Mouse (Mus musculus) frontal cortex, adult 2 months (tissue): Measurements from ENCODE around the gene Trappc4. TPM values are rescaled to one million over a fixed set of nuclear protein-coding genes. Genes with fewer than 3 reads are reported as not detected.
"Not testable (repeated sequence)": the region's sequence is repeated elsewhere in the genome, so short reads cannot be mapped to it uniquely, and the experiment has no call there.

Experiments
- DNase-seq, 2 experiments: peaks; one replicate each; pipeline ENCODE4 v3.0.0; 2022; ENCODE audit warnings: low spot score in 1 of 2; ENCODE audit errors: extremely low spot score in 1 of 2
- polyA plus RNA-seq: library from polyadenylated mRNA; depleted of rRNA; stranded (reverse); fragments of >200 nt; gene quantifications from 2 replicates; pipeline ENCODE4 v1.2.3, GENCODE M21; 2012; rRNA removed

Trappc4 gene
- polyA plus RNA-seq = 86.4 and 86.9 TPM in 2 replicates

DNA sequence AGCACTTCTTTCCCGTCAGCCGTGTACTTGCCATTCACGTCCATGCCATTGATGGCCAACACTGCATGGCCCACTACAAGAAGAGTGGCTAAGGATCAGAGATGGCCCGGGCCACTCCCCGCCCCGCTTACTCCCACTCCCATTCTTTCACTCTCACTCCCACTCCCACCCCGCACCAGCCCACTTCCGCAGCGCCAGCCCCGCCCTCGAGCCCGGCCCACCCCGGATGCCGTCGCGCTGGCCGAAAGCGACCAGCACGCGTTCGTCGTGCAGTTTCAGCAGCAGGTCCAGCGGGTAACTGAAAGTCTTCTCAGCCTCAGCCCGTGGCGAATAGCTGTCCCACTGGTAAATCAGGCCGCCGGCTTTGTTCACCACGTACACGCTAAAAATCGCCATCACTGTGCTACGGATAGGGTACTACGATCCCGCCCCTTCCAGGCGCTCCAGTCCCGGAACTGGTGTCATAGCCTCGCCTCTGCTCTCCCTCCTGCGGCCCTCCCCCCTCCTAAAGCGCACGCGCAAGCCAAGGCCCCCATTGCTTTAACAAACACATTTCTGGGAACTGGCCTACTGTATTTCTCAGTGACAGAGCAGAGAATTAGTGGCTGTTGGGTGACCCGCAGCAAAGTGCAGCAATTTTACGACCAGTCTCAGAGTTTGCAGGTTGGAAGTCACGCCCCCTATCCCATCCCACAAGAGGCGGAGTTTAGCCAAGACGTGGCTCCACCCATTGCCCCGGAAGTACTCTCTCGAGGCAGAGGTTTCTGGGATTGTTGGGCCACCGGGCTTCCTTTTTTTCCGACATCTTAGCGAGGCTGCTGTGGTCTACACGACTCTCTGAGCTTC is at the start of gene Trappc4, which contains the start of gene Rps25:
Trappc4 (minus strand) TSS at position 695 of the 846 bp plus-strand sequence.
Rps25 (plus strand) TSS at position 234 of the 846 bp plus-strand sequence.
- peak; percentile 86 to 94 for DNase-seq

DNA sequence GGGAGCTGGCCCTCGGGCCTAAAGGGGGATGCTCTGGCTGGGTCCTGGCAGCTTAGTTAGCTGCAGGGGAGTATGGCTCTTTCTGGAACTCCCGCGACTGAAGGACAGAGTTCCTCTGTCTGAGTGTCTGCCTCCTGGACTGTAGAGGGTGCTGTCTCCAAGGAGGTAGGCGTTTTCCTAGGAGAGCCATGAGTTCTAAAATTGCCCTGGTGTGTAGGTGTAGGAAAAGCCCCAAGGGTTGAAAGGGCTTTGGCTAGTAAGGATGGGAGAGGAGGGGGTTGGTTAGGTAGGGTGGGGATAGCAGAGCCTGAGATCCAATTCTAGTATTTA is 47.5 kb upstream of the Trappc4 start, which contains the start of gene Upk2:
Upk2 (minus strand) TSS at position 86 of the 330 bp plus-strand sequence.
- no peak for DNase-seq

DNA sequence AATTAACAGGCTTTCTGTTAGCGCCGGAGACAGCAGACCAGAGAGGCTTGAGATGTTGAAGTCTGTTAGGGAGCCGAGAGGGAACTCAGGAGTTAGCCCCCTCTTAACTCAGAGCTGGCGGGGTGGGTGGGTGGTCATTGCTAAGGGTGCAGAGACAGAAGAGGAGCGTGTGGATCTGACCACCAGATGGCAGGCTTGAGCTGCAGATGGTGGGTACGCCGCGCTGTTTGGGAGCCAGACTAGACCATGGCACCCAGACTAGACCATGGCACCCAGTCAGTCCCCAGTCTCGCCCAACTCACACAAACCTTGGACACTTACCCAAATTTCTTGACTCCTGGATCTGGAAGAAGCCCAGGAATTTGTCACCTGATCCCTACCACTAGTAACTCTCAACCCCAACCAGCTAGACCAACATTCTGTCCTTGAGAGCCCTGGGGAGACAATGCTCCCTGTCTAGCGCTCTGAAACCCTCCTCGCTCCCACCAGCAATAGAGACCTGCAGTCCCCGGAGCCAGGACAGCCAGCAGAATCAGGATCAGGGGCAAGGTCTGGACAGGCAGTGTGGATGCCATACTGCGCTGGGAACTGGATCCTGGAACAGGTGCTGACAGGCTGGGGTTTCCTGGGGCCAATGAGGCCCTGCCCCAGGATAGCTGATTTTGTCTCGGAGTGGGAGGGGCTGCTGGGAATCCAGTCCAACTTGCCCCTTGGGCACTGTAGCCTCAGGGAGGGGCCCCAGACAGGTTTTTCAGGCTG is 46.9 kb upstream of the Trappc4 start:
- peak in 1 of 2 experiments; percentile 94 for DNase-seq

DNA sequence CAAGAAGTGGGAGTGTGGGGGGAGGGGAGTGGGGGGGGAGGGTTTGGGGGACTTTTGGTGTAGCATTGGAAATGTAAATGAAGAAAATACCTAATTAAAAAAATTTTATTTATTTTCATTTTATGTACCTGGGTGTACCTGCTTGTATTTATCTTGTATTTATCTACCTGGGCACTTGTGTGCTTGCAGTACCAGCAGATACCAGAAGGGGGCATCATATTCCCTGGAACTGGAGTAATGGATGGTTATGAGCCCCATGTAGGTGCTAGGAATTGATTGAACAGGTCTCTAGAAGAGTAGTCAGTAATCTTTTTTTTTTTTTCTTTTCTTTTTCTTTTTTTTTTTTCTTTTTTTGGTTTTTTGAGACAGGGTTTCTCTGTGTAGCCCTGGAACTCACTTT is 43.0 kb upstream of the Trappc4 start:
- DNase-seq = no peak

DNA sequence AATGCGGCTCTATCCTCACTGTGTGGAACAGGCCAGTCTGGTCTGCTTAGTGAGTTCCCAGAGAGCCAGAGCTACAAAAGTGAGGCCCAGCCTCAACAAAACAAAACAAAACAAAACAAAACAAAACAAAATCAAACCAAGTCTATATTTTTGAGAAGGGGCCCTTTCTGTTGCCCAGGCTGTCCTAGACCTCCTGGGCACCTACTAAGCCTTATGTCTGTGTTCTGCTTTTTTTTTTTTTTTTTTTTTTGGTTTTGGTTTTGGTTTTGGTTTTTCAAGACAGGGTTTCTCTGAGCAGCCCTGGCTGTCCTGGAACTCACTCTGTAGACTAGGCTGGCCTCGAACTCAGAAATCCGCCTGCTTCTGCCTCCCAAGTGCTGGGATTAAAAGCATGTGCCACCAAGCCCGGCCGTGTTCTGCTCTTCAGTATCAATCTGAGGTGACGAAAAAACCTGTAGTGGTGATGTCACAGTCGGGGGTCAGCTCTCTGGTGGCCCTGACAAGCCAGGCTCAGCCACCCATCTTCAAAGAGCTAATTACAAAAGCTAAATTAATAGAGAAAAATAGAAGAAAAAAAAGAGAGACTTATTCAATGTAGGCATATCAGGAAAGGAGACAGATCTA is 37.1 kb upstream of the Trappc4 start:
- DNase-seq = not testable (repeated sequence)

DNA sequence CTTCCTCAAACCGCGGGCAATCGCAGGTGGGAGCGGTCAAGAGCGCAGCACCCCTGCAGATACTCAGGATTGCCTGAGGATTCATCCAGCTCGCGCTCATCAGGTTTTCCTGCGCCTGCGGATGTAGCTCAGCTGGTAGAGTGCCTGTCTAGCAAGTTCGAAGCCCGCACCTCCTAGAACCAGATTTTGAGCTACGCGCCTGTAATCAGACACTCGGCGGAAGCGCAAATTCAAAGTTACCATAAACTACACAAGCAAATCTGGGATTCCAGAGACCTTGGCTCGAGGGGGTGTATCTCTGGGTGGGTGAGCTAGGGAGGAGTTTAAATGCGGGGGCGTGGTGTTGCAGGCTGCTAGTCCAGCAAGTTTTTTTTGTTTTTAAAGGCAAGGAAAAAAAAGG is 33.6 kb upstream of the Trappc4 start, which contains the start of gene Foxr1:
Foxr1 (minus strand) TSS at position 176 of the 400 bp plus-strand sequence.
- DNase-seq = no peak

DNA sequence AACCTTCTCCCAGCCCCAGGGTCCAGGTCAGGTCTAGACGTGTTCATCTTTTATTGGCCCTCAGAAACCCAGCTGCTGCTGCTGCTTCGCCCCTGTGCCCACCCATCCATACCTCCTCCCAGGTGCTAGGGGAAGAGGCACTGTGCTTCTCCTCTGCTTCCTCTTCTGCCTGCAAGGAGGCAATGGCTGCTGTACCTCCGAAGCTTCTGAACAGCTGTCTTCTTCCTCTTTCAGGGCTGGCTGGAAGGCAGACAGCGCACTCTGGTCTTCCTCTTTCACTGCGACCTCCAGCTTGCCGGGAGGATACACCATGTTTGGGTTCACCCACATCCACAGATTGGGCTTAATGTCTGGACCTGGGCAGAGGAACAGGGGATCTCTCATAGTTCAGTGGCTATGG is 28.3 kb upstream of the Trappc4 start:
- no peak for DNase-seq

DNA sequence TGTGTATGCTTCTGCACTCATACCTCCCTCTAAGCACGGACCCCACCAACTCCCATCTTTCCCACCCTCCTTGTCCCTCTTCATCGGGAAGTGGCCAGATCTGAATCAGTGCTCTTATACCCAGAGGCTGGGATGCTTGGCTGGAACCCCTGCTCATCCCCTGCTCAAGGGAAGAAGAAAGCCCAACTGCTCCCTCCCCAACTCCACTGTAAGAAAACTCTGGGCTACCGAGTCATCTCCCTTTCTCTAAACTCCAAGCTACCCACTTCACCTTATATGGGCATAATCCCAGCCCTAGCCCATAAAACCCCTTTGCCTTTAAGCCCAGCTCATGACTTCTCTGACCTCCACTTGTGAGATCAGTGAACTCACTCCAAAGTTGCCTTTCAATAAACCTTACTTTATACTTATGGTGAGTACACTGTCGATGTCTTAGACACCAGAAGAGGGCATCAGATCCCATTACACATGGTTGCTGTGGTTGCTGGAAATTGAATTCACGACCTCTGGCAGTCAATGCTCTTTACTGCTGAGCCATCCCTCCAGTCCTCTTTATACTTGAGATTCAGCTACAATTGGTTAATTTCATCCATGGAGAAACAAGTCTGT is 25.3 kb upstream of the Trappc4 start:
- DNase-seq = no peak

DNA sequence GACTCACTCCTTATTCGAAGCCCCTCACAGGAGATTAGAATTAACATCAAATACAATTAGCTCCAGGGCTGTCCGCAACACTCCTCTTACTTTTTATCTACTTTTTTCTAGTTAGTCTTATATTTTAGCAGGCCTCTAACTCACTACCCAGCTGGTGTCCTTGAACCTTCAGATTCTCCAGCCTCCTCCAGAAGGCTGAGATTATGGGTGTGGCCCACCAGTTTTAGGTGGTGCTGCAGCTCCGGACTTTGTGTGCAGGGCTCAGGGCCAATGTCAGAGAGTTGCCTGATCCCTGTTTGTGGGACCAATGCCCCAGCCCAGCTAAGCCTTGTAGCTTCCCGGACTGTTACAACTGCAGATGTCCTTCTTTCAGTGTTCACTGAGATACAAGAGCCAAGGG is 16.2 kb upstream of the Trappc4 start:
- no peak for DNase-seq

DNA sequence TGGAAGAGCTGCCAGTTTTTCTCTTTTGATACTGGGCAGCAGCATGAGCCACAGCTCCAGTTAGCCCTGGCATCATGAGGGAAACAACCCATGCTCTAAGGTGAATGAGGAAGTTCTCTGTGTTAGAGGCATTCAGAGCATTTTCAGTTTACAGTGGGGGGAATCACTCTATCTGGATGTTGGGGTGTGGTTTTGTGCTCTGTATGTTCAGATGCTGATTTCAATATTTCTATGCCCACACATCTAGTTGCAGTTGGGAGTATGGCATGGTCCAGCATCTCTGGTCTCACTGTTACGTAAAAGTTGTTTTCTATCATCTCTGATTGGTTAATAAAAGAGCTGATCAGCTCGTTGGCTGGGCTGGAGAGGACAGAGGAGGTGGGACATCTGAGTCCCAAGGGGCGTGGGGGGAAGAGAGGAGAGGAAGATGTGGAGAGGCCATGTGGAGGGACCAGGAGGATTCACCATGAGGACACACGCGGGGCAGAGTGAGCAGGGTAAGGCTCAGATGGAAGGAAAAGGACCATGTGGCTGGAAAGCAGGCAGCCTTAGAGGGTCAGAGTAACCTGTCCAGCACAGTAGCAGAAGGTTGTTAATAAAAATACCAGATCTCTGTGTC is 13.0 kb upstream of the Trappc4 start:
- DNase-seq = no peak

DNA sequence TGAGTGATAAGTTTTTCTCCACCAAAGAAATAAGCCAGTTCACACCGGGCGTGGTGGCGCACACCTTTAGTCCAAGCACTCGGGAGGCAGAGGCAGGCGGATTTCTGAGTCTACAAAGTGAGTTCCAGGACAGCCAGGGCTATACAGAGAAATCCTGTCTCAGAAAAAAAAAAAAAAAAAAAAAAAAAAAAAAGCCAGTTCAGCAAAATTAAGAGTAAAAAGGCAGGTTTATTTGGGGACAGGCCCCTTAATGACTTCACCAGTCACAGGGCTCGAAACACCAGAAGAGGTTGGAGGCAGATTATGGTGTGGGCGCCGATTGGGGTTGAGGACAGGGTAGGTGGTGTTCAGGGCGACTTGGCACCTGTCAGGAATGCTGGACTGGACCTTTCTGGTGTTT is 12.3 kb upstream of the Trappc4 start:
- not testable (repeated sequence) for DNase-seq

DNA sequence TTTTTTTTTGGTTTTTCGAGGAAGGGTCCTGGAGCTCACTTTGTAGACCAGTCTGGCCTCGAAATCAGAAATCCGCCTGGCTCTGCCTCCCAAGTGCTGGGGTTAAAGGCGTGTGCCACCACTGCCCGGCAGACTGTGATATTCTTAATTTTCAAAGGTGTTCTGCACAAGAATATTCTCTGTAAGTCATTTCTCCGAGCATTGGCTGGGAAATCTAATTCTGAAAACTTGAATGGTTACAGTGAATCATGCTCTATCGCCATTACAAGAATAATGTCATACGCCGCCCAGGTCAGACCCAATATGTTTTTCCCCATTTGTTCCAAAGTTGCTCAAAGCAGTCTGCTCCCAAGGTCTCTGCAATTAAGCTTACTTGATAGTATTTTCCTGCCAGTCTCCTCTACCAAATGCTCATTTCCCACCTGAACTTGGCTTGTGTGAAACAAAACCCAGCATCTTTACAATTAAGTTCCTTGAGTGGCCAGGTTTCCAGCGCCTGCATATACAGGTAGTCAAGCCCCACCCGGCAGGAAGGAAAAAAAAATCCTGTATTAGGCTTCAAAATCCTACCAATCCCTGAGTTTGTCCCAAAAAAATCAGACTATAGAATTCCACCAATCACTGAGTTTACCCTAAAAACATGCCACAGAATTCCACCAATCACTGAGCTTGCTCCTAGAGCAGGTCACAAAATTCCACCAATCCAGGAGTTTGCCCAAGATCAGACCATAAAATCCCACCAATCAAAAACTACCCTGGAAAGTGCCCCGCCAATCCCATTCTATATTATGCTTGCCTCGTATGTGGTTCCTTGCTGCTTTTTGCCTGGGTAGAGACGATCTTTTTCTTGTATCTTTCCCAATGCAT is 11.4 kb upstream of the Trappc4 start, which contains the start of gene Ccdc84:
Ccdc84 (minus strand) TSS at position 51 of the 867 bp plus-strand sequence.
- DNase-seq = no peak

DNA sequence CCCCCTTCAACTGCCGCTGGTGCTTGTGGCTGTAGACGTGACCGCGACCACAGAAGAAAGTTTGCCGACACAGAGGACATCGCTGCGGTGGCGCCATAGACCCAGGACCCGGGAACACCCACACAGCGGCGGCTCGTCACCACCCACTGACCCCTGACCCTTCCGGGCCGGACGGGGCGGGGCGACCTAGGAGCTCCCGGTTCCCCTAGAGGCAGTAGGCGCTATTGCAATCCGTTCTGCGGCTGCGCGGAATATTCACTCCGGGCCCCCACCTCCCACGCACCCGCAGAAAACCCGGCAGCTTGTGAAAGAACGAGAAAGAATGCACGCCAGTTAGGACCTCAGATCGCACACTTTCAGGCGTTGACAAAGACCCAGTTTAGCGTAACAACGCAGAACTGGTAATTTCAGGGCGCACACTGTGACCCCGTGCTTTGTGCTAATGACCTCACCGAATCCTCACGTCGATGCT is 10.5 kb upstream of the Trappc4 start:
- DNase-seq = peak; percentile 85 to 98

DNA sequence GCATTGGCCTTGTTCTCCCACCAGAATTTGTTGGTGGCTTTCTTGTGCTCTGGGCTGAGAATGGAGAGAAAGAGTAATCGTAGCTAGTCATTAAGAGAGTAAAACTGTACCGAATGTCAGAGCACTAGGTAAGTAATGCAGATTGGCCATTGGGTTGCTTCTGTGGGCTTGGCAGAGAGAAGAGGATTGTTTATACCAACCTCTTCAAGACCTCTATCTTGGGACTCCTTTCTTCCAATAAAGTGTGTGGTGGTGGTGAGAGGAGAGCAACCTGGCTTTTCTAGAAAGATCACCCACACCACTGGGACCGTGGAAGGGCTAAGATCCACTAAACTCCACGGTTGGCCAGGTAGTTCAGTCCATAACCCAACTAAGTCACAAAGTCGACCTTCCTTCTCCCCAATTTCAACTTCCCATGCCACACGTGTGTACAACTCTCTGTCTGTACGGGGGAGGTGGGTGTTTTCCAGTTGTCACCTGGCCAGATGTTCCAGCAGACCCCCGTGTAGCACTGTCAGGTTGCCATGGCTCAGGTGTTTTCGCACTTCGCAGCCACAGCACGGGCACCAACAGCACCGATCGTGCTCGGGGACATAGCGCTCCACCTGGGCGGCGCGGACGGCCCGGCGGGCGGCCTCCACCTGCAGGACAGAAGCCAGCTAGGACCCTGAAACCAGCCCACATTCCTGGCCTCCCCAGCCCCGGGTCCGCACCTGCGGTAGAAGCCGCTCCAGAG is 9.9 kb upstream of the Trappc4 start:
- DNase-seq = no peak

DNA sequence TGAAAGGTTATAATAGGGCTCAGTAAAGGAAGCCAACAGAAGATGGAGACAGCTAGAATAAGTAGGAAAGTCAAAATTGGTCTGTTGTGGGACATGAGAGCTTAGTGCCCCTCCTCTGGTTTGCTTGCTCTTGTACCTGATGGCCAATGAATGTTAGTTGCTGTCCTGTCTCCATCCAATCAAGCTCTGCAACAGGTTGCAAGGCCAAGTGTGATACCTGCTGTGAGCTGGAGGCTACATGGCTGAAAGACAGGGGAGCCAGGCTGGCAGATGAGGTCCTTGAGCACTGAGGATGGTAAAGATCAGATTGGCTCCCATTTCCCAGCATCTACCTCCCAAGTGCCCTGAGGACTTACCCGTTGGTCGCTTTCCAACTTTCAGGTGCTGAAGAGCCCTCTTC is 5.4 kb upstream of the Trappc4 start:
- DNase-seq = no peak

DNA sequence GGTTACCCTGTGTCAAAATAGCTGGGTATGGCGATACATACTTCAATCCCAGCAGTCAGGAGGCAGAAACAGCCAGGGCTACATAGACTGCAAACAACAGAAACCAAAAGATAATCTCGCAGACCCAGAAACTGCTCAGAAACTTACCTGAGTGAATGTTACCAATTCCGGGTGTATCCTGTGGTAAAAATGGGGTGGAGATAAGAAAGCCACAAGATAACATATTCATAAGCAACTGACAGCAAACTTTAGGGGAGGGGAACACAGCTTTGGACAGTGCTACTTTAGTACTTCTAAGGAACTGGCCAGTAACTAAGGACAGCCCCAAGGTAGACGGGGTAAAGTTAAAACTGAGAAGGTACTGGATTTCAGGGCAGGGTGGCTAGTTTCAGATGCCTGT is 4.9 kb upstream of the Trappc4 start:
- DNase-seq = no peak

DNA sequence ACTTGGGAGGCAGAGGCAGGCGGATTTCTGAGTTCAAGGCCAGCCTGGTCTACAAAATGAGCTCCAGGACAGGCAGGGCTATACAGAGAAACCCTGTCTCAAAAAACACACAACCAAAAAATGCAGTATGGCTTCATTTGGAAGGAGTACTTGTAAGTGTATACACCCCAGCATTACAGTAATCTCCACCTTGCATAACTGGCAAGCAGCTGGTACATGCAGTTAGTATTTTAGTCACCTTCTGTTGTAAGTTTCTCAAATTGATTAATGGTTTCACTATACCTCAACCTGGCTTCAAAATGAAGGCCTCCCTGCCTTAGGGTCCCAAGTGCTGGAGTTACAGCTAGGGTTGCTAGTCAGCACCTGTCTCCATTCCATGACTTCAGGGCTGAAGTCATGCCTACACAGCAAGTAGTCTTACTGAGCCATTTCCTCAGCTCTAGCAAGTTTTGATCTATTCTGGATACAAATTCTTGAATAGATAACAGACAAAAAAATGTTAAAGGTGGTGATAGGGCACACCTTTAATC is 4.3 kb upstream of the Trappc4 start:
- no peak for DNase-seq

DNA sequence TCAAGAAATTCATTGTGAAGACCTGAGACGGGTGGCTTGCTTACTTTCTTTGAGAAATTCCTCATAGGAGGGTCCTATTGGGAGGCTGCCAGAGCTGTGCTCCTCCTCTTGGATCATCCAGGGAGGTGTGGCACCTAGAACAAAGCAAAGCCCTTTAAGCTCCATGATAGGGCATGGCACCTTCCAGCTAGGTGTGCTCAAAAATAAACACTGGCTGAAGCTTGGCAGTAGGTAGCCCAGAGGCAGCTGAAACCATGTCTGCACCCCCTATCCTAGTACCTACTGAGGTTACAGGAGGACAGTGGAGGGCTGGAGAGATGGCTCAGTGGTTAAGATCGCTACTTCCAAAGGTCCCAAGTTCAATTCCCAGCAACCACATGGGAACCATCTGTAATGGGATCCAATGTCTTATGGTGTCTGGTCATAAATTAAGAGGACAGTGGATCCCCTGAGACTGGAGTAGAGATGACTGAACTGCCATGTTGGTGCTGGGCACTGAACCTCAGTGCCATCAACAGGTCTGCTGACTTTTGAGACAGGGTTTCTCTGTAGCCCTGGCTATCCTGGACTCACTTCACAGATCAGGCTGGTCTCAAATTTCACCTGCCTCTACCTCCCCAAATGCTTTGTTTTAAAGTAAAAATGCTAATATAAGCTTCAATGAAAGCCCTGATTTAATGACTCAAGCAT is 3.4 kb upstream of the Trappc4 start:
- no peak for DNase-seq
